ENCODE assay signal across 27 mouse cellular contexts in the genomic region with DNA sequence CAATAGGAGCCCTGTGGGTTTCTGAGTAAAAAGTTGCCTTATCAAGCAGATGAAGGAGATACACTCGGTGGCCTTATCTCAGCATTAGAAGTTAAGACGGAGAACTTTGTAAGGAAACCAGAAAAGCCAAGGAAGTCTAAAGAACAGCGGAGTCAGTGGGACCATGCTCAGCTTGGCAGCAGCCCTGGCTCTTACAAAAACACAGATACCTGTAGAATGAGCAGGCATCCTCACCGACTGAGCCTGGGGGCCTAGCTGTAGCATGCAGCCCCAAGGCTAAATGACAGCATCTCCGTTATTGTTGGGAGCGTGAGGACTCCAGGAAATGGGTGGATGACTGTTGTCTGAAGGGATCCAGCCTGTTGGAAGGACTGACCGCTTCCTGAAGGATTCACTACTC. TPM values are rescaled to one million over a fixed set of nuclear protein-coding genes. Genes with fewer than 3 reads are reported as not detected.
DNase-seq lines count a peak whose midpoint lies in the region; ATAC-seq and TF ChIP-seq lines count a peak whose summit lies in the region.
"Had no signal": no experiment of that assay in that cellular context is flagged by ENCODE, and none has a peak within 500 bp of the region (broad histone marks: within the 10 kb centered on the region; RNA-seq: fewer than 3 reads in every experiment).

No protein-coding gene starts in this region.

- TF ChIP-seq CTCF in lung, postnatal 0 days (IDR thresholded peaks at IDR 0.05), result no peak
- TF ChIP-seq CTCF in CH12.LX (conservative IDR thresholded peaks at IDR 0.05 in 1 of 2, IDR thresholded peaks at IDR 0.05 in 1 of 2; ENCODE audit: low read depth in 2 of 2, low read length in 2 of 2), result no peak
- no peak for TF ChIP-seq CTCF in small intestine, adult 2 months (IDR thresholded peaks at IDR 0.05; ENCODE audit: extremely low read depth, insufficient read length, insufficient replicate concordance, low read depth, low read length)

- dilution Hi-C loops in CH12.LX (cut with MboI; ENCODE audit: extremely low pct_ligation_motif_present, extremely low pct_unique_long_range_greater_than_20kb, low sequenced_read_pairs), result no loop called here

- no peak for DNase-seq in heart, adult 8-10 months (ENCODE audit: low spot score)
- DNase-seq in lung, postnatal 0 days (ENCODE audit: low spot score), result no peak
- DNase-seq in lung, postnatal 10 days, result no peak
- DNase-seq in CH12.LX (ENCODE audit: extremely low read depth), result no peak
- no peak for DNase-seq in cerebellum, postnatal 14 days
- DNase-seq: cerebellum, adult 9-11 months; gastrocnemius, postnatal 14 days; right cerebral cortex, postnatal 14 days had no signal

- H3K4me3 ChIP-seq in heart, embryonic 15.5 days, result no peak overlapping the region
- H3K4me3 ChIP-seq in lung, postnatal 0 days (ENCODE audit: low read depth, low read length), result no peak overlapping the region
- H3K4me3 ChIP-seq in CH12.LX (replicated peaks in 1 of 3; ENCODE audit: low read depth in 2 of 3, low read length in 2 of 3, poor library complexity in 1 of 3), result peak overlapping the region in 1 of 3 experiments; percentile 72
- no peak overlapping the region for H3K4me3 ChIP-seq in small intestine, adult 2 months (ENCODE audit: low read depth, low read length)
- H3K4me3 ChIP-seq in kidney, embryonic 15.5 days (replicated peaks), result no peak overlapping the region
- H3K4me3 ChIP-seq: embryonic facial prominence, embryonic 13.5 days; forebrain, embryonic 15.5 days; intestine, embryonic 15.5 days; midbrain, embryonic 13.5 days; myocyte; neural tube, embryonic 15.5 days had no signal

- H3K79me2 ChIP-seq in CH12.LX (replicated peaks; ENCODE audit: control insufficient read depth, extremely low read depth, insufficient read depth, poor library complexity, severe bottlenecking), result peaks cover 18% of the 10 kb centered on the region

- H3K4me2 ChIP-seq in heart, embryonic 15.5 days, result no peak overlapping the region
- H3K4me2 ChIP-seq in lung, postnatal 0 days (replicated peaks; ENCODE audit: low read depth, low read length), result no peak overlapping the region
- H3K4me2 ChIP-seq in CH12.LX (ENCODE audit: insufficient read depth, low read depth, poor library complexity, severe bottlenecking), result peak overlapping the region; percentile 5; the same call in 1 of the 2 replicates
- no peak overlapping the region for H3K4me2 ChIP-seq in kidney, embryonic 15.5 days
- H3K4me2 ChIP-seq: embryonic facial prominence, embryonic 13.5 days; forebrain, embryonic 15.5 days; hindbrain, embryonic 14.5 days; midbrain, embryonic 13.5 days; neural tube, embryonic 15.5 days had no signal

- no peak for TF ChIP-seq EP300 in lung, postnatal 0 days (IDR thresholded peaks at IDR 0.05)
- no peak for TF ChIP-seq EP300 in CH12.LX (IDR thresholded peaks at IDR 0.05; ENCODE audit: low read length)

- no peak for TF ChIP-seq RAD21 in CH12.LX (IDR thresholded peaks at IDR 0.05; ENCODE audit: low read depth, low read length)

- in situ Hi-C loops in CH12.LX (cut with MboI; ENCODE audit: low pct_ligation_motif_present, low pct_unique_long_range_greater_than_20kb, low sequenced_read_pairs), result loop anchor here (5.0 kb wide), 1 partner anchor 103 kb away; no protein-coding TSS in a partner anchor

- 0 out of 2 replicates have a peak overlapping the region, but pooled peaks have one; percentile 31 for H3K27ac ChIP-seq in heart, embryonic 15.5 days
- peak overlapping the region; percentile 62; the same call in 1 of the 2 replicates for H3K27ac ChIP-seq in lung, postnatal 0 days (ENCODE audit: low read length)
- peak overlapping the region; percentile 21; the same call in 1 of the 2 replicates for H3K27ac ChIP-seq in CH12.LX (ENCODE audit: insufficient read depth, low read depth)
- peak overlapping the region; percentile 52 for H3K27ac ChIP-seq in small intestine, adult 2 months (ENCODE audit: insufficient read depth, low read depth, low read length)
- no peak overlapping the region for H3K27ac ChIP-seq in kidney, embryonic 15.5 days
- H3K27ac ChIP-seq: embryonic facial prominence, embryonic 13.5 days; forebrain, embryonic 15.5 days; hindbrain, embryonic 14.5 days; liver, embryonic 14.5 days; midbrain, embryonic 13.5 days; neural tube, embryonic 15.5 days had no signal

- H3K9ac ChIP-seq in heart, embryonic 15.5 days, result no peak overlapping the region
- no peak overlapping the region for H3K9ac ChIP-seq in lung, postnatal 0 days (replicated peaks; ENCODE audit: low read depth)
- H3K9ac ChIP-seq in CH12.LX (ENCODE audit: insufficient read depth, low read depth), result peak overlapping the region; percentile 96; the same call in 1 of the 2 replicates
- no peak overlapping the region for H3K9ac ChIP-seq in kidney, embryonic 15.5 days
- H3K9ac ChIP-seq: embryonic facial prominence, embryonic 13.5 days; forebrain, embryonic 15.5 days; hindbrain, embryonic 14.5 days; intestine, embryonic 15.5 days; liver, embryonic 14.5 days; midbrain, embryonic 13.5 days; neural tube, embryonic 15.5 days had no signal

- ATAC-seq in heart, embryonic 15.5 days (replicated peaks; ENCODE audit: insufficient number of reproducible peaks, insufficient read depth, low FRiP score, low read depth), result no peak
- ATAC-seq in lung, postnatal 0 days, result no peak
- no peak for ATAC-seq in kidney, embryonic 15.5 days (replicated peaks; ENCODE audit: low FRiP score)
- ATAC-seq: forebrain, embryonic 15.5 days; midbrain, embryonic 13.5 days had no signal

- H3K36me3 ChIP-seq in heart, embryonic 15.5 days, result no peaks in the 10 kb centered on the region
- no peaks in the 10 kb centered on the region for H3K36me3 ChIP-seq in lung, postnatal 0 days (ENCODE audit: insufficient read depth, low read length)
- peaks cover 0 to 3% of the 10 kb centered on the region in 2 experiments for H3K36me3 ChIP-seq in CH12.LX (replicated peaks in 1 of 2; ENCODE audit: control insufficient read depth in 1 of 2, insufficient read depth in 1 of 2, low read length in 1 of 2)
- no peaks in the 10 kb centered on the region for H3K36me3 ChIP-seq in small intestine, adult 2 months (ENCODE audit: control insufficient read depth, insufficient read depth, low read length)
- no peaks in the 10 kb centered on the region for H3K36me3 ChIP-seq in kidney, embryonic 15.5 days
- H3K36me3 ChIP-seq: embryonic facial prominence, embryonic 13.5 days; forebrain, embryonic 15.5 days; intestine, embryonic 15.5 days; midbrain, embryonic 13.5 days; neural tube, embryonic 15.5 days had no signal

- 56% methylated on average over 7 of the region's 7 CpGs for WGBS in heart, embryonic 15.5 days
- WGBS in lung, postnatal 0 days, result 63% methylated on average over 7 of the region's 7 CpGs
- WGBS in small intestine, adult 2 months, result 82% methylated on average over 7 of the region's 7 CpGs
- WGBS in kidney, embryonic 15.5 days, result 76% methylated on average over 7 of the region's 7 CpGs

- TF ChIP-seq POLR2A in CH12.LX (IDR thresholded peaks at IDR 0.05; ENCODE audit: low read depth, low read length), result no peak
- TF ChIP-seq POLR2A in small intestine, adult 2 months (IDR thresholded peaks at IDR 0.05; ENCODE audit: low read depth, low read length), result no peak

- peaks cover 5% of the 10 kb centered on the region for H3K4me1 ChIP-seq in heart, embryonic 15.5 days (replicated peaks)
- peaks cover 13% of the 10 kb centered on the region; the same call in 1 of the 2 replicates for H3K4me1 ChIP-seq in lung, postnatal 0 days (ENCODE audit: insufficient read depth, low read depth, low read length)
- H3K4me1 ChIP-seq in CH12.LX (ENCODE audit: control insufficient read depth in 1 of 2, insufficient read depth in 2 of 2), result peaks cover 5 to 37% of the 10 kb centered on the region in 2 experiments; a peak in 3 of 4 replicates
- peaks cover 14% of the 10 kb centered on the region; the same call in 1 of the 2 replicates for H3K4me1 ChIP-seq in small intestine, adult 2 months (ENCODE audit: control insufficient read depth, insufficient read depth, insufficient read length, low read length)
- 0 out of 2 replicates have a peak, but pooled peaks cover 5% of the 10 kb centered on the region for H3K4me1 ChIP-seq in kidney, embryonic 15.5 days
- H3K4me1 ChIP-seq: forebrain, embryonic 15.5 days; intestine, embryonic 15.5 days; midbrain, embryonic 13.5 days; neural tube, embryonic 15.5 days had no signal

- H3K27me3 ChIP-seq in heart, embryonic 15.5 days, result no peaks in the 10 kb centered on the region
- H3K27me3 ChIP-seq in lung, postnatal 0 days (replicated peaks; ENCODE audit: insufficient read depth, low read length), result no peaks in the 10 kb centered on the region
- no peaks in the 10 kb centered on the region for H3K27me3 ChIP-seq in CH12.LX (replicated peaks)
- H3K27me3 ChIP-seq in small intestine, adult 2 months (ENCODE audit: control insufficient read depth, insufficient read depth, low read length), result no peaks in the 10 kb centered on the region
- H3K27me3 ChIP-seq in kidney, embryonic 15.5 days, result no peaks in the 10 kb centered on the region
- H3K27me3 ChIP-seq: embryonic facial prominence, embryonic 13.5 days; forebrain, embryonic 15.5 days; intestine, embryonic 15.5 days; midbrain, embryonic 13.5 days; neural tube, embryonic 15.5 days had no signal

- H3K9me3 ChIP-seq in heart, embryonic 15.5 days (replicated peaks), result no peaks in the 10 kb centered on the region
- H3K9me3 ChIP-seq in lung, postnatal 0 days (ENCODE audit: low read length), result no peaks in the 10 kb centered on the region
- H3K9me3 ChIP-seq in CH12.LX (replicated peaks; ENCODE audit: low read length), result no peaks in the 10 kb centered on the region
- no peaks in the 10 kb centered on the region for H3K9me3 ChIP-seq in kidney, embryonic 15.5 days (replicated peaks)
- H3K9me3 ChIP-seq: embryonic facial prominence, embryonic 13.5 days; forebrain, embryonic 15.5 days; intestine, embryonic 15.5 days; midbrain, embryonic 13.5 days; neural tube, embryonic 15.5 days had no signal

RNA-seq across cellular contexts. Expression of a gene that starts 44.9 kb away (rescaled TPM):
- 20.6 and 42.9 TPM in 2 replicates for polyA plus RNA-seq in heart, embryonic 15.5 days (2015; fragmentation: Nextera tagmentation; extraction: Ambion mirVana)
- total RNA-seq in heart, adult 8-10 months (2022), result 10 to 100 TPM in 3 of 4 experiments, 1 to 10 TPM in 1; 8.8 to 14.3 (median 11.4) TPM
- 73.7 and 89.5 TPM in 2 replicates for polyA plus RNA-seq in lung, postnatal 0 days (2015; fragmentation: Nextera tagmentation; extraction: Ambion mirVana)
- total RNA-seq in CH12.LX (2012; rRNA removed) (258 and 289 TPM in 2 replicates), CH12.LX (2014; rRNA removed) (373 and 384 TPM in 2 replicates)
- 777 and 805 TPM in 2 replicates for polyA plus RNA-seq in CH12.LX (2012; ENCODE audit: insufficient read length, low read depth)
- polyA plus RNA-seq in small intestine, adult 2 months (2012; rRNA removed), result 3.9 and 5.6 TPM in 2 replicates
- 21.1 and 21.9 TPM in 2 replicates for polyA plus RNA-seq in kidney, embryonic 15.5 days (2015; fragmentation: Nextera tagmentation; extraction: Ambion mirVana)
- polyA plus RNA-seq: myocyte had no signal

RNA-seq across cellular contexts. Expression of a gene that starts 45.1 kb away (rescaled TPM):
- not detected in 2 replicates for polyA plus RNA-seq in heart, embryonic 15.5 days (2015; fragmentation: Nextera tagmentation; extraction: Ambion mirVana)
- total RNA-seq in heart, adult 8-10 months (2022), result not detected
- 0.06 and 0.17 TPM in 2 replicates for polyA plus RNA-seq in lung, postnatal 0 days (2015; fragmentation: Nextera tagmentation; extraction: Ambion mirVana)
- total RNA-seq in CH12.LX (2012; rRNA removed), result not detected in 2 replicates
- total RNA-seq in CH12.LX (2014; rRNA removed), result 0.15 TPM in 1 of 2 replicates, not detected in the other
- polyA plus RNA-seq in CH12.LX (2012; ENCODE audit: insufficient read length, low read depth), result not detected in 2 replicates
- polyA plus RNA-seq in small intestine, adult 2 months (2012; rRNA removed), result not detected in 2 replicates
- polyA plus RNA-seq in kidney, embryonic 15.5 days (2015; fragmentation: Nextera tagmentation; extraction: Ambion mirVana), result not detected in 2 replicates
- total RNA-seq: adrenal gland, adult 18-20 months; gastrocnemius, postnatal 14 days; heart, postnatal 25 days; layer of hippocampus, postnatal 10 days; left cerebral cortex, adult 8-10 months had no signal
- polyA plus RNA-seq: embryonic facial prominence, embryonic 13.5 days; forebrain, embryonic 15.5 days; hindbrain, embryonic 14.5 days; kidney, embryonic 16.5 days; large intestine, adult 2 months; limb, embryonic 11.5 days; myocyte; neural tube, embryonic 15.5 days; stomach, embryonic 16.5 days had no signal
